Mouse (Mus musculus): ENCODE results near the gene Dnah7c.

GRCm38 (mm10) chr1:46851586-46851985 lies 426.2 kb downstream of the Dnah7c start:
- TF ChIP-seq POLR2A (IDR thresholded peaks at IDR 0.05; ENCODE audit: insufficient read depth, low read length) (no peak), CTCF (IDR thresholded peaks at IDR 0.05; ENCODE audit: low read depth, low read length) (no peak), EP300 (IDR thresholded peaks at IDR 0.05; ENCODE audit: insufficient read depth, low read depth, low read length) (no peak)

Measured in ES-Bruce4 (cell line).